In genomic region chr2:102030652-102031051, GRCm38 (mm10) we compare ENCODE assay signal across 7 mouse cellular contexts.
DNase-seq lines count a peak whose midpoint lies in the region; ATAC-seq and TF ChIP-seq lines count a peak whose summit lies in the region.

No protein-coding gene starts in this region.

- H3K27ac ChIP-seq in embryonic fibroblast, embryonic 13.5 days (ENCODE audit: insufficient read depth, low read length) = no peak overlapping the region

- peak; percentile 39 to 55 for DNase-seq in CD8-positive naive resting alpha-beta T cell, adult 2 months (ENCODE audit: low read depth in 2 of 2, low spot score in 2 of 2)
- DNase-seq in T-cell, adult 2 months (ENCODE audit: low spot score) = peak; percentile 45
- peak; percentile 69 to 79 for DNase-seq in heart, postnatal 14 days
- DNase-seq in kidney, postnatal 4 days = peak; percentile 74 to 80
- DNase-seq in right cerebral cortex, postnatal 25 days = peak; percentile 53

- ATAC-seq in megakaryocyte, adult 5-6 weeks (ENCODE audit: poor library complexity, severe bottlenecking) = peak; percentile 36; the same call in 1 of the 2 replicates

- TF ChIP-seq POLR2A in embryonic fibroblast, embryonic 13.5 days (IDR thresholded peaks at IDR 0.05; ENCODE audit: low read depth, low read length) = no peak

- peak; percentile 92 for TF ChIP-seq CTCF in embryonic fibroblast, embryonic 13.5 days (IDR thresholded peaks at IDR 0.05; ENCODE audit: borderline replicate concordance, insufficient read depth, low read length)

- intact Hi-C loops in heart, postnatal 14 days (cut with DNase I) = loop anchor here (1.0 to 5.0 kb wide), 3 partner anchors 123 to 423 kb away; no protein-coding TSS in a partner anchor

- no peak overlapping the region for H3K4me3 ChIP-seq in embryonic fibroblast, embryonic 13.5 days (ENCODE audit: insufficient read depth, low read length)

- peaks cover 5% of the 10 kb centered on the region for H3K4me1 ChIP-seq in embryonic fibroblast, embryonic 13.5 days (ENCODE audit: control insufficient read depth, insufficient read depth, low read length)
